Mouse (Mus musculus) hematopoietic stem cell, adult 5-6 weeks (primary cell): ENCODE measurements around the gene Rpl24. TPM values are rescaled to one million over a fixed set of nuclear protein-coding genes. Genes with fewer than 3 reads are reported as not detected.

Experiments
- ATAC-seq, 2 experiments: fragments of 125-278 bp in 1 of 2; replicated peaks in 1 of 2; 2 replicates each; pipeline ENCODE4 v1.8.0; 2016 to 2017; ENCODE audit warnings: inconsistent platforms in 2 of 2, mild to moderate bottlenecking in 2 of 2, moderate number of reproducible peaks in 2 of 2, low read depth in 1 of 2, moderate TSS enrichment in 1 of 2; ENCODE audit not compliant: low FRiP score in 2 of 2, poor library complexity in 2 of 2, severe bottlenecking in 2 of 2, insufficient read depth in 1 of 2, low TSS enrichment in 1 of 2
- total RNA-seq: library from RNA; stranded (forward); fragments of 172-1452, 232-1000 nt; gene quantifications from 2 replicates; pipeline ENCODE4 v1.2.3, GENCODE M21; 2017

Rpl24 gene
- total RNA-seq, 1 experiment from 2014 or later = 1,673 TPM

DNA sequence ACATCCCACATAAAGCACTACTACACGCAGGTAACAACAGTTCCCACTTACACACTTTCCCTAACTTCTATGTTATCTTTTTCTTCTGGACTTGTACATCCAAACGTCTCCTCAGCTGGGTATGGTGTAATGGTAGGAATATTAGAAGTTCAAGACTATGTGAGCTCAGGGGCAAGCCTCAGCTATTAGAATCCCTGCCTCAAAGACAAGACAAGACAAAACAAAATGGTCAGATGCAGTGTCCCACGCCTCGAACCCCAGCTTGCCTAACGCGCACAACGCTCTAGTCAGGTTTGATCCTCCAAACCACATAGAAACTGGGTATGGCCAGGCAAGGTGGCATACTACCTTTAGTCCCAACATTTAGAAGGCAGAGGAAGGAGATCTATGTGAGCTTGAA, 53.6 kb downstream of the Rpl24 start:
- no peak for ATAC-seq

Other genes starting within 250 kb of the Rpl24 start
- gene Nfkbiz, start 127.4 kb upstream of the Rpl24 start, total RNA-seq = 84.1 and 85.5 TPM in 2 replicates
- 12.3 and 19.0 TPM in 2 replicates for gene Nxpe3, start 71.0 kb upstream of the Rpl24 start, total RNA-seq
- 35.1 and 37.8 TPM in 2 replicates for gene Cep97, start 31.4 kb upstream of the Rpl24 start, total RNA-seq
- gene Zbtb11, start 7.6 kb downstream of the Rpl24 start, total RNA-seq = 55.8 and 62.2 TPM in 2 replicates
- 120 and 153 TPM in 2 replicates for gene Pcnp, start 63.5 kb downstream of the Rpl24 start, total RNA-seq
- 49.7 and 56.0 TPM in 2 replicates for gene Trmt10c, start 71.5 kb downstream of the Rpl24 start, total RNA-seq
- gene Senp7, start 82.1 kb downstream of the Rpl24 start, total RNA-seq = 36.4 and 41.5 TPM in 2 replicates
- 0.13 and 0.45 TPM in 2 replicates for gene Impg2, start 238.0 kb downstream of the Rpl24 start, total RNA-seq